Mouse (Mus musculus) liver, postnatal 0 days (tissue): ENCODE data around the gene Pxmp4.

Experiments used
- CTCF ChIP-seq: sonication (generic); IDR thresholded peaks from 2 replicates; pipeline ENCODE4 v1.5.1; 2016; ENCODE audit warnings: antibody characterized with exemption, low read depth
- EP300 ChIP-seq: IDR thresholded peaks from 2 replicates; pipeline ENCODE4 v1.6.1; 2016; ENCODE audit warnings: antibody characterized with exemption, low read depth, mild to moderate bottlenecking

DNA sequence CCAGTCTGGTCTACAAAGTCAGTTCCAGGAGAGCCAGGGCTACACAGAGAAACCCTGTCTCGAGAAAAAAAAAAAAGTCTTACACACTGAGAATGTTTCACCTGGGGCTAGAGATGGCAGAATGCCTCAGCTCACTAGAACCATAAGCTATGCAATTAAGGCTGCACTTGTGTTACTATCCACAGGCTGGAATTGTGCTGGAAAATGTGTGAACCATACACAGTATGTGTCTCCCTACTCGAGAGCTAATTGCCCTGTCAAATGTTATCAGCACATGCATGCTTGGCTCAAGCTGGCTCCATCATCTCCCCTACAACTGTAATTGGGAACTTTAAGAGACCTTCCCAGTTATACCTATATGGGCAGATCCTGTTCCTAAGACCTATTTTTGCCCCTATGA, 52.6 kb downstream of the Pxmp4 start:
- TF ChIP-seq CTCF (no peak), EP300 (no peak)
